Mouse (Mus musculus) ES-E14 (cell line): ENCODE data around the gene Lsg1.

ENCODE experiments used
- CHD2 ChIP-seq: IDR thresholded peaks from 2 replicates; pipeline ENCODE4 v1.6.1; 2014; ENCODE audit warnings: mild to moderate bottlenecking, low read depth, low read length, inconsistent platforms
- HCFC1 ChIP-seq: IDR thresholded peaks from 2 replicates; pipeline ENCODE4 v1.6.1; 2012; ENCODE audit warnings: low read length, inconsistent platforms, borderline replicate concordance; ENCODE audit not compliant: insufficient read depth
- ZNF384 ChIP-seq: IDR thresholded peaks from 2 replicates; pipeline ENCODE4 v1.6.1; 2012; ENCODE audit warnings: low read depth, low read length, inconsistent platforms

DNA sequence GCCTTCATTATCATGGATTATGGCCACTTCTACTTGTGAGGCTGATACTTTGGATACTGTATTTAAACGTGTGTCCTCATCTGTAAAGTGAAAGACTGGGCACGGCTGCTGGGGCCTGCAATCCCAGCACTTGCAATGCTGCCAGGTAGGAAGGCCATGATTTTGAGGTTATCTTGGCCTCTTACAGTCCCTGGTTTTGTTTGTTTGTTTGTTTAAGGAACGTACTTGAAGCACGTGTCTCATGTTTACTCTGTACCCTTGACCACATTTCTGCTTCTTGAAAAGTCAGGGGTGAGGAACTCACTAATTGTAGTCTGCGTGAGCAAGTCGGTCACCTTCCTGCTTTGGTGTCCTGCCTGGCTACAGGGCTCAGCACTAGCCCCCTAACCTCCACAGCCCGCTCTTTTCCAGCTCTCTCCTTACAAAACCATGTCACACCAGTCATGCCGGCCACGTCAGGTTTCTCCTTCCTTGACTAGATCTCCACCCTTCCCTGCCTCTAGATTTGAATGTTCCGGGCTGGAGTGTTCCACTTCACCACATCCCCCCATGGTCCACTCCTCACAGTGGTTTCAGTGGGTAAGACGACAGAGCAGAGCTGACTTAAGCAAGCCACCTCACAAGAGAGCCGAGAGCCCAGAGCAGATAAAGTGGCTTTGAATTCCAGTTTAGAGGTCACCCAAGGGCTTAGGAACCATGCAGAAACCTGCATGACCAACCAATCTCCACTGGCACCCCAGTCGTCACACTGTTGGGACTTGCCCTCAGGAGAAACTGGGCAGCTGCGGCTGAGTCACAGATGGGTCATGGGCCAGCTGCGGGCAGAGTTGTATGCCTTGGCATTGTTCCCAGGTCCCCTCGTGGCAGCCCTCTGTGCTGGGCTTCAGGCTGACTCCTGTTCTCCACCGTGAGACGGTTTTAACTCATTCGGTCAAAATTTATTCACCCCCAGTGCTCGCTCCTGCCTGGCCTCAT, 74.1 kb downstream of the Lsg1 start:
- no peak for TF ChIP-seq CHD2
- TF ChIP-seq ZNF384 = no peak
- no peak for TF ChIP-seq HCFC1
